13 mouse cellular contexts compared by ENCODE assay signal in genomic region chr4:54373606-54374005, GRCm38 (mm10).
DNase-seq lines count a peak whose midpoint lies in the region; ATAC-seq and TF ChIP-seq lines count a peak whose summit lies in the region.
"Had no signal": no experiment of that assay in that cellular context is flagged by ENCODE, and none has a peak within 500 bp of the region (broad histone marks: within the 10 kb centered on the region; RNA-seq: fewer than 3 reads in every experiment).

No protein-coding gene starts in this region.

- DNase-seq in intestine, embryonic 14.5 days (ENCODE audit: low spot score), result no peak
- peak; percentile 59 for DNase-seq in ZHBTc4 (ENCODE audit: low read depth, low spot score)
- no peak for DNase-seq in frontal cortex, postnatal 10 days (ENCODE audit: low spot score in 2 of 2)
- DNase-seq in layer of hippocampus, postnatal 36 days, result no peak
- no peak for DNase-seq in cerebellum, adult 11-12 months
- DNase-seq: kidney, adult 18-20 months; right cerebral cortex, postnatal 4 days; thymus, adult 2 months had no signal

- TF ChIP-seq CTCF in ES-Bruce4 (IDR thresholded peaks at IDR 0.05; ENCODE audit: low read depth, low read length), result no peak

- no peaks in the 10 kb centered on the region for H3K27me3 ChIP-seq in intestine, embryonic 14.5 days (replicated peaks; ENCODE audit: control insufficient read depth, insufficient read depth, low read length)
- H3K27me3 ChIP-seq in intestine, embryonic 16.5 days (replicated peaks; ENCODE audit: control insufficient read depth, insufficient read depth, low read length), result no peaks in the 10 kb centered on the region
- H3K27me3 ChIP-seq in ES-Bruce4 (ENCODE audit: control insufficient read depth, insufficient read depth, low read length, poor library complexity, severe bottlenecking), result no peaks in the 10 kb centered on the region
- no peaks in the 10 kb centered on the region for H3K27me3 ChIP-seq in limb, embryonic 13.5 days
- H3K27me3 ChIP-seq: limb, embryonic 15.5 days had no signal

- no peak overlapping the region for H3K4me3 ChIP-seq in intestine, embryonic 14.5 days (ENCODE audit: low read depth, low read length)
- no peak overlapping the region for H3K4me3 ChIP-seq in intestine, embryonic 16.5 days (ENCODE audit: low read length)
- H3K4me3 ChIP-seq in ES-Bruce4 (ENCODE audit: low read depth, low read length), result no peak overlapping the region
- no peak overlapping the region for H3K4me3 ChIP-seq in limb, embryonic 13.5 days
- H3K4me3 ChIP-seq: limb, embryonic 15.5 days; myocyte had no signal

- TF ChIP-seq EP300 in ES-Bruce4 (IDR thresholded peaks at IDR 0.05; ENCODE audit: insufficient read depth, low read depth, low read length), result 0 out of 2 replicates have a peak, but pooled peaks have one; percentile 4

- peak; percentile 81 for ATAC-seq in intestine, embryonic 14.5 days (replicated peaks; ENCODE audit: low FRiP score, low TSS enrichment, low read depth)
- ATAC-seq in intestine, embryonic 16.5 days, result no peak
- 0 out of 2 replicates have a peak, but pooled peaks have one; percentile 36 for ATAC-seq in limb, embryonic 13.5 days (ENCODE audit: low FRiP score, low read depth)

- TF ChIP-seq POLR2A in ES-Bruce4 (IDR thresholded peaks at IDR 0.05; ENCODE audit: insufficient read depth, low read length), result no peak

- H3K4me2 ChIP-seq in intestine, embryonic 14.5 days (ENCODE audit: low read length), result no peak overlapping the region
- H3K4me2 ChIP-seq in intestine, embryonic 16.5 days (ENCODE audit: low read depth, low read length), result no peak overlapping the region
- no peak overlapping the region for H3K4me2 ChIP-seq in limb, embryonic 13.5 days (replicated peaks)
- H3K4me2 ChIP-seq: limb, embryonic 15.5 days had no signal

- 3% methylated on average over 2 of the region's 2 CpGs for WGBS in intestine, embryonic 14.5 days
- 13% methylated on average over 2 of the region's 2 CpGs for WGBS in intestine, embryonic 16.5 days
- WGBS in limb, embryonic 13.5 days, result 8% methylated on average over 2 of the region's 2 CpGs

- H3K9me3 ChIP-seq in intestine, embryonic 14.5 days (ENCODE audit: control insufficient read depth, low read length), result no peaks in the 10 kb centered on the region
- H3K9me3 ChIP-seq in intestine, embryonic 16.5 days (ENCODE audit: control insufficient read depth, low read length), result no peaks in the 10 kb centered on the region
- no peaks in the 10 kb centered on the region for H3K9me3 ChIP-seq in ES-Bruce4 (replicated peaks; ENCODE audit: control insufficient read depth, insufficient read depth, low read length, poor library complexity, severe bottlenecking)
- no peaks in the 10 kb centered on the region for H3K9me3 ChIP-seq in limb, embryonic 13.5 days
- H3K9me3 ChIP-seq: limb, embryonic 15.5 days had no signal

- H3K27ac ChIP-seq in intestine, embryonic 14.5 days (ENCODE audit: low read depth), result no peak overlapping the region
- no peak overlapping the region for H3K27ac ChIP-seq in intestine, embryonic 16.5 days (ENCODE audit: low read length)
- no peak overlapping the region for H3K27ac ChIP-seq in ES-Bruce4 (ENCODE audit: insufficient read depth, low read length)
- no peak overlapping the region; the same call in 1 of the 2 replicates for H3K27ac ChIP-seq in limb, embryonic 13.5 days
- H3K27ac ChIP-seq: limb, embryonic 15.5 days had no signal

- 0 out of 2 replicates have a peak, but pooled peaks cover 3% of the 10 kb centered on the region for H3K4me1 ChIP-seq in intestine, embryonic 14.5 days (replicated peaks; ENCODE audit: control insufficient read depth, insufficient read depth, low read length)
- H3K4me1 ChIP-seq in intestine, embryonic 16.5 days (ENCODE audit: control insufficient read depth, insufficient read depth, low read length), result no peaks in the 10 kb centered on the region; the same call in 1 of the 2 replicates
- H3K4me1 ChIP-seq in ES-Bruce4 (ENCODE audit: control insufficient read depth, insufficient read depth, low read length), result no peaks in the 10 kb centered on the region
- peaks cover 21% of the 10 kb centered on the region for H3K4me1 ChIP-seq in limb, embryonic 13.5 days

- H3K9ac ChIP-seq in intestine, embryonic 14.5 days (ENCODE audit: low read length), result no peak overlapping the region
- H3K9ac ChIP-seq in intestine, embryonic 16.5 days (ENCODE audit: low read depth, low read length), result no peak overlapping the region
- H3K9ac ChIP-seq in ES-Bruce4 (ENCODE audit: low read depth, poor library complexity, severe bottlenecking), result no peak overlapping the region
- no peak overlapping the region for H3K9ac ChIP-seq in limb, embryonic 13.5 days
- H3K9ac ChIP-seq: limb, embryonic 15.5 days had no signal

- H3K36me3 ChIP-seq in intestine, embryonic 14.5 days (ENCODE audit: control insufficient read depth, insufficient read depth, low read length), result no peaks in the 10 kb centered on the region
- no peaks in the 10 kb centered on the region for H3K36me3 ChIP-seq in intestine, embryonic 16.5 days (ENCODE audit: control insufficient read depth, insufficient read depth, low read length)
- H3K36me3 ChIP-seq in ES-Bruce4 (ENCODE audit: control insufficient read depth, insufficient read depth, low read length, poor library complexity, severe bottlenecking), result no peaks in the 10 kb centered on the region
- no peaks in the 10 kb centered on the region for H3K36me3 ChIP-seq in limb, embryonic 13.5 days
- H3K36me3 ChIP-seq: limb, embryonic 15.5 days had no signal
